Mouse (Mus musculus): Measurements from ENCODE around the gene Stx18. TPM values are rescaled to one million over a fixed set of nuclear protein-coding genes. Genes with fewer than 3 reads are reported as not detected.

Stx18 gene
- polyA plus RNA-seq, 1 experiment from 2014 or later = 54.5 TPM

GRCm38 (mm10) chr5:38065454-38065853 is 26.9 kb downstream of the Stx18 start:
- Histone ChIP-seq H3K4me2 (replicated peaks; ENCODE audit: low read depth, low read length) (no peak overlapping the region), H3K27me3 (ENCODE audit: insufficient read depth, low read length) (no peaks in the 10 kb centered on the region), H3K4me3 (ENCODE audit: low read length) (no peak overlapping the region), H3K27ac (ENCODE audit: low read length) (no peak overlapping the region), H3K4me1 (ENCODE audit: insufficient read depth, low read length) (peaks cover 9% of the 10 kb centered on the region), H3K9me3 (ENCODE audit: low read length) (no peaks in the 10 kb centered on the region), H3K36me3 (ENCODE audit: insufficient read depth, low read length) (no peaks in the 10 kb centered on the region), H3K9ac (replicated peaks; ENCODE audit: low read length) (no peak overlapping the region)
- ATAC-seq (ENCODE audit: low FRiP score, low TSS enrichment) = no peak
- 83% methylated on average over 2 of the region's 2 CpGs for WGBS

- 0 out of 2 replicates have a peak, but pooled peaks cover 3% of the 10 kb centered on the region for H3K4me1 ChIP-seq (ENCODE audit: insufficient read depth, low read length)
- no peak for ATAC-seq (ENCODE audit: low FRiP score, low TSS enrichment)
- no peaks in the 10 kb centered on the region for H3K27me3 ChIP-seq (ENCODE audit: insufficient read depth, low read length)
- H3K9ac ChIP-seq (replicated peaks; ENCODE audit: low read length) = no peak overlapping the region
- H3K4me3 ChIP-seq (ENCODE audit: low read length) = no peak overlapping the region
- H3K9me3 ChIP-seq (ENCODE audit: low read length) = no peaks in the 10 kb centered on the region
- no peak overlapping the region for H3K27ac ChIP-seq (ENCODE audit: low read length)
- no peak overlapping the region for H3K4me2 ChIP-seq (replicated peaks; ENCODE audit: low read depth, low read length)
- 96% methylated on average over 1 of the region's 1 CpGs for WGBS
- H3K36me3 ChIP-seq (ENCODE audit: insufficient read depth, low read length) = no peaks in the 10 kb centered on the region
These were observed 28.1 kb downstream of the Stx18 start for GRCm38 (mm10) chr5:38066606-38067005.

- Histone ChIP-seq H3K36me3 (ENCODE audit: insufficient read depth, low read length) (no peaks in the 10 kb centered on the region), H3K4me3 (ENCODE audit: low read length) (no peak overlapping the region), H3K27me3 (ENCODE audit: insufficient read depth, low read length) (no peaks in the 10 kb centered on the region), H3K9ac (replicated peaks; ENCODE audit: low read length) (no peak overlapping the region), H3K27ac (ENCODE audit: low read length) (no peak overlapping the region), H3K4me1 (ENCODE audit: insufficient read depth, low read length) (no peaks in the 10 kb centered on the region), H3K9me3 (ENCODE audit: low read length) (no peaks in the 10 kb centered on the region), H3K4me2 (replicated peaks; ENCODE audit: low read depth, low read length) (no peak overlapping the region)
- ATAC-seq (ENCODE audit: low FRiP score, low TSS enrichment) = peak; percentile 82
- 55% methylated on average over 4 of the region's 4 CpGs for WGBS
These were observed 37.8 kb downstream of the Stx18 start for GRCm38 (mm10) chr5:38076326-38076725.

- ATAC-seq (ENCODE audit: low FRiP score, low TSS enrichment) = no peak
- 83% methylated on average over 3 of the region's 3 CpGs for WGBS
- no peaks in the 10 kb centered on the region for H3K27me3 ChIP-seq (ENCODE audit: insufficient read depth, low read length)
- no peak overlapping the region for H3K9ac ChIP-seq (replicated peaks; ENCODE audit: low read length)
- H3K27ac ChIP-seq (ENCODE audit: low read length) = no peak overlapping the region
- H3K4me3 ChIP-seq (ENCODE audit: low read length) = no peak overlapping the region
- no peak overlapping the region for H3K4me2 ChIP-seq (replicated peaks; ENCODE audit: low read depth, low read length)
- peaks cover 5% of the 10 kb centered on the region for H3K4me1 ChIP-seq (ENCODE audit: insufficient read depth, low read length)
- no peaks in the 10 kb centered on the region for H3K9me3 ChIP-seq (ENCODE audit: low read length)
- H3K36me3 ChIP-seq (ENCODE audit: insufficient read depth, low read length) = no peaks in the 10 kb centered on the region
These were observed 40.0 kb downstream of the Stx18 start for GRCm38 (mm10) chr5:38078575-38078974.

- no peaks in the 10 kb centered on the region for H3K36me3 ChIP-seq (ENCODE audit: insufficient read depth, low read length)
- no peak overlapping the region for H3K27ac ChIP-seq (ENCODE audit: low read length)
- H3K9me3 ChIP-seq (ENCODE audit: low read length) = no peaks in the 10 kb centered on the region
- no peak overlapping the region for H3K4me3 ChIP-seq (ENCODE audit: low read length)
- WGBS = 100% methylated on average over 1 of the region's 1 CpGs
- ATAC-seq (ENCODE audit: low FRiP score, low TSS enrichment) = no peak
- H3K4me2 ChIP-seq (replicated peaks; ENCODE audit: low read depth, low read length) = no peak overlapping the region
- H3K27me3 ChIP-seq (ENCODE audit: insufficient read depth, low read length) = no peaks in the 10 kb centered on the region
- H3K9ac ChIP-seq (replicated peaks; ENCODE audit: low read length) = no peak overlapping the region
- peaks cover 5% of the 10 kb centered on the region for H3K4me1 ChIP-seq (ENCODE audit: insufficient read depth, low read length)
These were observed 41.9 kb downstream of the Stx18 start for GRCm38 (mm10) chr5:38080472-38080871.

GRCm38 (mm10) chr5:38082589-38082988 is 44.0 kb downstream of the Stx18 start:
- peaks cover 5% of the 10 kb centered on the region for H3K4me1 ChIP-seq (ENCODE audit: insufficient read depth, low read length)
- no peaks in the 10 kb centered on the region for H3K9me3 ChIP-seq (ENCODE audit: low read length)
- H3K4me3 ChIP-seq (ENCODE audit: low read length) = no peak overlapping the region
- no peak overlapping the region for H3K4me2 ChIP-seq (replicated peaks; ENCODE audit: low read depth, low read length)
- no peaks in the 10 kb centered on the region for H3K36me3 ChIP-seq (ENCODE audit: insufficient read depth, low read length)
- no peak overlapping the region for H3K27ac ChIP-seq (ENCODE audit: low read length)
- 37% methylated on average over 3 of the region's 3 CpGs for WGBS
- no peak overlapping the region for H3K9ac ChIP-seq (replicated peaks; ENCODE audit: low read length)
- no peaks in the 10 kb centered on the region for H3K27me3 ChIP-seq (ENCODE audit: insufficient read depth, low read length)
- ATAC-seq (ENCODE audit: low FRiP score, low TSS enrichment) = no peak

GRCm38 (mm10) chr5:38083362-38083761 is 44.8 kb downstream of the Stx18 start:
- Histone ChIP-seq H3K36me3 (ENCODE audit: insufficient read depth, low read length) (no peaks in the 10 kb centered on the region), H3K27me3 (ENCODE audit: insufficient read depth, low read length) (no peaks in the 10 kb centered on the region), H3K4me3 (ENCODE audit: low read length) (no peak overlapping the region), H3K4me1 (ENCODE audit: insufficient read depth, low read length) (peaks cover 5% of the 10 kb centered on the region), H3K4me2 (replicated peaks; ENCODE audit: low read depth, low read length) (no peak overlapping the region), H3K27ac (ENCODE audit: low read length) (no peak overlapping the region), H3K9ac (replicated peaks; ENCODE audit: low read length) (no peak overlapping the region), H3K9me3 (ENCODE audit: low read length) (no peaks in the 10 kb centered on the region)
- ATAC-seq (ENCODE audit: low FRiP score, low TSS enrichment) = no peak
- 86% methylated on average over 5 of the region's 5 CpGs for WGBS

- no peaks in the 10 kb centered on the region for H3K9me3 ChIP-seq (ENCODE audit: low read length)
- no peak overlapping the region for H3K4me2 ChIP-seq (replicated peaks; ENCODE audit: low read depth, low read length)
- no peak overlapping the region for H3K9ac ChIP-seq (replicated peaks; ENCODE audit: low read length)
- H3K4me1 ChIP-seq (ENCODE audit: insufficient read depth, low read length) = peaks cover 5% of the 10 kb centered on the region
- ATAC-seq (ENCODE audit: low FRiP score, low TSS enrichment) = no peak
- no peaks in the 10 kb centered on the region for H3K27me3 ChIP-seq (ENCODE audit: insufficient read depth, low read length)
- H3K27ac ChIP-seq (ENCODE audit: low read length) = no peak overlapping the region
- WGBS = 51% methylated on average over 8 of the region's 8 CpGs
- H3K4me3 ChIP-seq (ENCODE audit: low read length) = no peak overlapping the region
- H3K36me3 ChIP-seq (ENCODE audit: insufficient read depth, low read length) = no peaks in the 10 kb centered on the region
These were observed 46.1 kb downstream of the Stx18 start for GRCm38 (mm10) chr5:38084616-38085015.

- Histone ChIP-seq H3K9ac (replicated peaks; ENCODE audit: low read length) (no peak overlapping the region), H3K9me3 (ENCODE audit: low read length) (no peaks in the 10 kb centered on the region), H3K36me3 (ENCODE audit: insufficient read depth, low read length) (no peaks in the 10 kb centered on the region), H3K4me2 (replicated peaks; ENCODE audit: low read depth, low read length) (no peak overlapping the region), H3K27me3 (ENCODE audit: insufficient read depth, low read length) (no peaks in the 10 kb centered on the region), H3K4me3 (ENCODE audit: low read length) (no peak overlapping the region), H3K27ac (ENCODE audit: low read length) (no peak overlapping the region), H3K4me1 (ENCODE audit: insufficient read depth, low read length) (peaks cover 5% of the 10 kb centered on the region)
- 28% methylated on average over 10 of the region's 10 CpGs for WGBS
- peak; percentile 70; the same call in 1 of the 2 replicates for ATAC-seq (ENCODE audit: low FRiP score, low TSS enrichment)
These were observed 47.2 kb downstream of the Stx18 start for GRCm38 (mm10) chr5:38085561-38086392.

- Histone ChIP-seq H3K27me3 (ENCODE audit: insufficient read depth, low read length) (no peaks in the 10 kb centered on the region), H3K9me3 (ENCODE audit: low read length) (no peaks in the 10 kb centered on the region), H3K27ac (ENCODE audit: low read length) (no peak overlapping the region), H3K36me3 (ENCODE audit: insufficient read depth, low read length) (no peaks in the 10 kb centered on the region), H3K4me1 (ENCODE audit: insufficient read depth, low read length) (no peaks in the 10 kb centered on the region), H3K4me2 (replicated peaks; ENCODE audit: low read depth, low read length) (no peak overlapping the region), H3K9ac (replicated peaks; ENCODE audit: low read length) (no peak overlapping the region), H3K4me3 (ENCODE audit: low read length) (no peak overlapping the region)
- 80% methylated on average over 3 of the region's 3 CpGs for WGBS
- no peak for ATAC-seq (ENCODE audit: low FRiP score, low TSS enrichment)
These were observed 51.6 kb downstream of the Stx18 start for GRCm38 (mm10) chr5:38090111-38090510.
